Mouse (Mus musculus): Measurements from ENCODE around the gene Akap5. TPM values are rescaled to one million over a fixed set of nuclear protein-coding genes. Genes with fewer than 3 reads are reported as not detected.

Akap5 gene
- polyA plus RNA-seq, 1 experiment from 2014 or later = 1.1 TPM

DNA sequence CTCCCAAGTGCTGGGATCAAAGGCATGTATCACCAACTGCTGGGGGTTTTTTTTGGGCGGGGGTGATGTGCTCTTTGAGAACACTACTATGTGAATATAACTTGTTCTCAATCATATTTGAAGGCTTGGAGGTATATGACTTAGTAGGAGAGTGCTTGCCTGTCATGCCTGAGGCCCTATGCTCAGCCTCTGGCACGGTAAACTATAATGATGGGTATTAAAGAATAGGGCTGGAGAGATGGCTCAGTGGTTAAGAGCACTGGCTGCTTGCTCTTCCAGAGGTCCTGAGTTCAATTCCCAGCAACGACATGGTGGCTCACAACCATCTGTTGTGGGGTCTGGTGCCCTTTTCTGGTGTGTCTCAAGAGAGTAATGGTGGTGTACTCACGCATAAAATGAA, 50.2 kb downstream of the Akap5 start:
- WGBS = 75% methylated on average over 4 of the region's 4 CpGs
- Histone ChIP-seq H3K4me1 (ENCODE audit: control insufficient read depth, insufficient read depth, low read length) (peaks cover 24% of the 10 kb centered on the region), H3K4me2 (ENCODE audit: low read depth, low read length) (no peak overlapping the region), H3K9ac (ENCODE audit: low read depth, low read length) (no peak overlapping the region), H3K4me3 (ENCODE audit: low read depth, low read length) (no peak overlapping the region), H3K27ac (replicated peaks; ENCODE audit: low read depth, low read length) (no peak overlapping the region), H3K36me3 (ENCODE audit: control insufficient read depth, insufficient read depth, low read length) (0 out of 2 replicates have a peak, but pooled peaks cover 5% of the 10 kb centered on the region), H3K9me3 (ENCODE audit: control insufficient read depth, low read length) (no peaks in the 10 kb centered on the region), H3K27me3 (replicated peaks; ENCODE audit: control insufficient read depth, insufficient read depth, low read length) (no peaks in the 10 kb centered on the region)
- no peak for DNase-seq (ENCODE audit: low spot score)
- no peak for ATAC-seq (ENCODE audit: low read depth)

GRCm38 (mm10) chr12:76375506-76375905, 50.8 kb downstream of the Akap5 start:
- Histone ChIP-seq H3K9me3 (ENCODE audit: control insufficient read depth, low read length) (no peaks in the 10 kb centered on the region), H3K4me2 (ENCODE audit: low read depth, low read length) (no peak overlapping the region), H3K27ac (replicated peaks; ENCODE audit: low read depth, low read length) (no peak overlapping the region), H3K36me3 (ENCODE audit: control insufficient read depth, insufficient read depth, low read length) (0 out of 2 replicates have a peak, but pooled peaks cover 5% of the 10 kb centered on the region), H3K27me3 (replicated peaks; ENCODE audit: control insufficient read depth, insufficient read depth, low read length) (no peaks in the 10 kb centered on the region), H3K9ac (ENCODE audit: low read depth, low read length) (no peak overlapping the region), H3K4me1 (ENCODE audit: control insufficient read depth, insufficient read depth, low read length) (peaks cover 24% of the 10 kb centered on the region), H3K4me3 (ENCODE audit: low read depth, low read length) (no peak overlapping the region)
- 84% methylated on average over 3 of the region's 3 CpGs for WGBS
- DNase-seq (ENCODE audit: low spot score) = no peak
- ATAC-seq (ENCODE audit: low read depth) = no peak

DNA sequence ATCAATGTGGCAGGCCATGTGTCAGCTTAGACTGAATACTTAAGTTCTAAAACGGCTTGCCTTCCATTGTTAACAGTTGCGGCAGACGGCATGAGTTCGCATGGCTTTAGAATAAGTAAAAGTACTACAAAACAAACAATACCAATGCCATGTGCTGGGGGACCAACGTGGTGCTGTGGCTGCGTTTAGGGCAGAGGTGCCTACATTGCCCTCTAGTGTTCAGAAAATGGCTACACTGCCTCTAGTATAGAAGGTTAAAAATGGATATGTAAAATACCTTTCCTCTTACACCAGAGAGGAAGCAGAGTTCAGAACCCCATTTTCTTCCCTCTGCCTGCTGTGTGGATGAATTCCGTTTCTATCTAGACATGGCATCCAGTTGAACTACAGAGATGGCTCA, 52.0 kb downstream of the Akap5 start:
- Histone ChIP-seq H3K4me1 (ENCODE audit: control insufficient read depth, insufficient read depth, low read length) (peaks cover 22% of the 10 kb centered on the region), H3K4me3 (ENCODE audit: low read depth, low read length) (no peak overlapping the region), H3K36me3 (ENCODE audit: control insufficient read depth, insufficient read depth, low read length) (0 out of 2 replicates have a peak, but pooled peaks cover 5% of the 10 kb centered on the region), H3K27ac (replicated peaks; ENCODE audit: low read depth, low read length) (no peak overlapping the region), H3K9ac (ENCODE audit: low read depth, low read length) (no peak overlapping the region), H3K4me2 (ENCODE audit: low read depth, low read length) (no peak overlapping the region), H3K27me3 (replicated peaks; ENCODE audit: control insufficient read depth, insufficient read depth, low read length) (no peaks in the 10 kb centered on the region), H3K9me3 (ENCODE audit: control insufficient read depth, low read length) (no peaks in the 10 kb centered on the region)
- no peak for ATAC-seq (ENCODE audit: low read depth)
- 51% methylated on average over 7 of the region's 7 CpGs for WGBS
- DNase-seq (ENCODE audit: low spot score) = no peak

- Histone ChIP-seq H3K9me3 (ENCODE audit: control insufficient read depth, low read length) (no peaks in the 10 kb centered on the region), H3K4me1 (ENCODE audit: control insufficient read depth, insufficient read depth, low read length) (peaks cover 18% of the 10 kb centered on the region), H3K36me3 (ENCODE audit: control insufficient read depth, insufficient read depth, low read length) (0 out of 2 replicates have a peak, but pooled peaks cover 5% of the 10 kb centered on the region), H3K4me2 (ENCODE audit: low read depth, low read length) (no peak overlapping the region), H3K27me3 (replicated peaks; ENCODE audit: control insufficient read depth, insufficient read depth, low read length) (no peaks in the 10 kb centered on the region), H3K27ac (replicated peaks; ENCODE audit: low read depth, low read length) (no peak overlapping the region), H3K4me3 (ENCODE audit: low read depth, low read length) (no peak overlapping the region), H3K9ac (ENCODE audit: low read depth, low read length) (no peak overlapping the region)
- ATAC-seq (ENCODE audit: low read depth) (no peak), DNase-seq (ENCODE audit: low spot score) (no peak)
- WGBS = 92% methylated on average over 6 of the region's 6 CpGs
Measured at GRCm38 (mm10) chr12:76377059-76377458, 52.4 kb downstream of the Akap5 start.

DNA sequence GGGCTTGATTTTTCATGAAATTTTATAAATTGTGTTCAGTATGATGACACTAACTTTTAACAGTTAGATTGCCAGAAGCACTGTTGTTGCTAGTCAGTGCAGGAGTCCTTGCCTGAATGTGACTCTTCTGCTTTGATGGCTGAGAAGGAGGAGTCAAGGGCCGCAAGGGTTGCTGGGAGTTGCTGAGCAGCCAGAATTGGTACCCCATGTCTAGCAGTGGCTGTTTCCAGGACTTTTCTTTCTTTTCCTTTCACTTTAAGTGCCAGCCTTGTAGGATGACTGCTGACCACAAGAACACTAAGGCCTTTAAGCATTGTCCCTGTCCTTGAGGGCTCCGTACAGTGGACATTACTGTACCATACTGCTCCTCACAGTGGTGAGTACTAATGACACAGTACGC, 53.0 kb downstream of the Akap5 start:
- WGBS = 88% methylated on average over 3 of the region's 3 CpGs
- H3K4me2 ChIP-seq (ENCODE audit: low read depth, low read length) = no peak overlapping the region
- H3K4me1 ChIP-seq (ENCODE audit: control insufficient read depth, insufficient read depth, low read length) = peaks cover 12% of the 10 kb centered on the region
- H3K4me3 ChIP-seq (ENCODE audit: low read depth, low read length) = no peak overlapping the region
- H3K9me3 ChIP-seq (ENCODE audit: control insufficient read depth, low read length) = no peaks in the 10 kb centered on the region
- H3K27me3 ChIP-seq (replicated peaks; ENCODE audit: control insufficient read depth, insufficient read depth, low read length) = no peaks in the 10 kb centered on the region
- no peak overlapping the region for H3K27ac ChIP-seq (replicated peaks; ENCODE audit: low read depth, low read length)
- H3K9ac ChIP-seq (ENCODE audit: low read depth, low read length) = no peak overlapping the region
- no peak for DNase-seq (ENCODE audit: low spot score)
- ATAC-seq (ENCODE audit: low read depth) = no peak
- 0 out of 2 replicates have a peak, but pooled peaks cover 5% of the 10 kb centered on the region for H3K36me3 ChIP-seq (ENCODE audit: control insufficient read depth, insufficient read depth, low read length)

GRCm38 (mm10) chr12:76378556-76378955, 53.9 kb downstream of the Akap5 start:
- peaks cover 7% of the 10 kb centered on the region; the same call in 1 of the 2 replicates for H3K4me1 ChIP-seq (ENCODE audit: control insufficient read depth, insufficient read depth, low read length)
- H3K36me3 ChIP-seq (ENCODE audit: control insufficient read depth, insufficient read depth, low read length) = 0 out of 2 replicates have a peak, but pooled peaks cover 5% of the 10 kb centered on the region
- no peaks in the 10 kb centered on the region for H3K27me3 ChIP-seq (replicated peaks; ENCODE audit: control insufficient read depth, insufficient read depth, low read length)
- H3K27ac ChIP-seq (replicated peaks; ENCODE audit: low read depth, low read length) = no peak overlapping the region
- 78% methylated on average over 5 of the region's 5 CpGs for WGBS
- ATAC-seq (ENCODE audit: low read depth) (no peak), DNase-seq (ENCODE audit: low spot score) (no peak)
- no peak overlapping the region for H3K4me3 ChIP-seq (ENCODE audit: low read depth, low read length)
- H3K4me2 ChIP-seq (ENCODE audit: low read depth, low read length) = no peak overlapping the region
- H3K9ac ChIP-seq (ENCODE audit: low read depth, low read length) = no peak overlapping the region
- H3K9me3 ChIP-seq (ENCODE audit: control insufficient read depth, low read length) = no peaks in the 10 kb centered on the region

DNA sequence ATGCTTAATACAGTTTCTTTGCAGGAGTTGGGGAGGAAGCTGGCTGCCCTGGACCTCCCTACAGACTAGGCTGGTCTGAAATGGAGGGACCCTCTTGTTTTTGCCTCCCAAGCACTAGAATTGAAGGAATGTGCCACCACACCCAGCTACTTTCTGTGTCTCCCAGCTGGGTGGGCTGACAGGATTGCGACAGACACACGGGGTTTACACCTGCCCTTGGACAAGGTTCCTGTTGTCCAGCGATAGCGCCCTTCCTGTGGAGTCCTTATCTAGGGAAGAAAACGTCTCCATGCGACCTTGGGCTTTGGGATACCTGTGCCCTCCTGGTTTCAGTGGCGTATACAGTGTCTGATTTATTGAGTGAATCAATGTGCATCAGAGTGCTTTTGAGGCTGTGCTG, 55.5 kb downstream of the Akap5 start:
- 88% methylated on average over 7 of the region's 7 CpGs for WGBS
- H3K9me3 ChIP-seq (ENCODE audit: control insufficient read depth, low read length) = no peaks in the 10 kb centered on the region
- H3K9ac ChIP-seq (ENCODE audit: low read depth, low read length) = no peak overlapping the region
- no peak overlapping the region for H3K4me3 ChIP-seq (ENCODE audit: low read depth, low read length)
- H3K27me3 ChIP-seq (replicated peaks; ENCODE audit: control insufficient read depth, insufficient read depth, low read length) = no peaks in the 10 kb centered on the region
- DNase-seq (ENCODE audit: low spot score) (no peak), ATAC-seq (ENCODE audit: low read depth) (no peak)
- no peak overlapping the region for H3K27ac ChIP-seq (replicated peaks; ENCODE audit: low read depth, low read length)
- no peak overlapping the region for H3K4me2 ChIP-seq (ENCODE audit: low read depth, low read length)
- peaks cover 8% of the 10 kb centered on the region for H3K36me3 ChIP-seq (ENCODE audit: control insufficient read depth, insufficient read depth, low read length)
- H3K4me1 ChIP-seq (ENCODE audit: control insufficient read depth, insufficient read depth, low read length) = no peaks in the 10 kb centered on the region

Other genes with a start within 250 kb of the Akap5 start
- gene Esr2, start 147.6 kb upstream of the Akap5 start, polyA plus RNA-seq (2014; fragmentation: Nextera tagmentation; extraction: Ambion mirVana) = 0.54 TPM in 1 of 2 replicates, not detected in the other
- 0.08 and 0.30 TPM in 2 replicates for gene Tex21, start 78.1 kb upstream of the Akap5 start, polyA plus RNA-seq (2014; fragmentation: Nextera tagmentation; extraction: Ambion mirVana)
- 57.4 and 59.5 TPM in 2 replicates for gene Mthfd1, start 69.6 kb upstream of the Akap5 start, polyA plus RNA-seq (2014; fragmentation: Nextera tagmentation; extraction: Ambion mirVana)
- 21.2 and 21.4 TPM in 2 replicates for gene Zbtb25, start 44.7 kb downstream of the Akap5 start, polyA plus RNA-seq (2014; fragmentation: Nextera tagmentation; extraction: Ambion mirVana)
- 9.5 and 9.8 TPM in 2 replicates for gene Zbtb1, start 45.4 kb downstream of the Akap5 start, polyA plus RNA-seq (2014; fragmentation: Nextera tagmentation; extraction: Ambion mirVana)
- gene Hspa2, start 79.3 kb downstream of the Akap5 start, polyA plus RNA-seq (2014; fragmentation: Nextera tagmentation; extraction: Ambion mirVana) = 8.2 and 10.9 TPM in 2 replicates
- 3.3 and 6.2 TPM in 2 replicates for gene Ppp1r36, start 92.6 kb downstream of the Akap5 start, polyA plus RNA-seq (2014; fragmentation: Nextera tagmentation; extraction: Ambion mirVana)
- 6.3 and 7.3 TPM in 2 replicates for gene Plekhg3, start 206.0 kb downstream of the Akap5 start, polyA plus RNA-seq (2014; fragmentation: Nextera tagmentation; extraction: Ambion mirVana)

All from embryonic facial prominence, embryonic 14.5 days (tissue).